Mouse (Mus musculus) thymus, postnatal 14 days (tissue): ENCODE results near the gene Plekhn1.

Experiments used
- DNase-seq: peaks from one replicate; pipeline ENCODE4 v3.0.0; 2021

Gene Plekhn1

DNA sequence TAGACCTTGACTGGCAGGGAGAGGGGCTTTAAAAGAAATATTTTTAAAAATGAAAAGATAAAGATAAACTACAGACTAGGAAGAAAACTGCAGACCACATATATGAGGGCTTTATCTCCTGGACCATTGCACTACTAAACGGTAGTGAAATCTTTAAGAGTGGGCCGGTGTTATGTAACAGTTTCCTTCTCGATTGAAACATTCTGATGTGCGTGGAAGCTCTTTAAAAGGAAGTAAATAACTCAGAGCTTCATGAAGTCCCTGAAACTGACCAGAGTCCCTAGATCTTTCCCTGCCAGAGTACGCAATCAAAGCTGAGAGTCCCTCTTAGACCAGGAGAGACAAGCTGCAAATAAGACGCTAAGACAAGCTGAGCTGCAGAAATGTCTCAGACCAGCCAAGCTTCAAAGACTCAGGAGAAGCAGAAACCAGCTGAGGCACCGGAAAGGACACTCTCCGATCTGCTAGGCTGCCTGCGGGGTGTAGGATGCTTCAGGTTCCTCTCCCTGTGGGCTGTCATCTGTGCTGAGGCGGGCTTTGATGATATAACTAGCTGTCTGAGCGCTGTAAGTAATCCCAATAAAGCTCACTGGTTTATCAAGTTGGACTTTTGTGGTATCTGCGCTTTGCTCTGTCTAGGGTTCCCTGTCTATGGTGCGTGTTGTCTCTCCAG, 24.6 kb downstream of the Plekhn1 start:
- DNase-seq, result no peak

DNA sequence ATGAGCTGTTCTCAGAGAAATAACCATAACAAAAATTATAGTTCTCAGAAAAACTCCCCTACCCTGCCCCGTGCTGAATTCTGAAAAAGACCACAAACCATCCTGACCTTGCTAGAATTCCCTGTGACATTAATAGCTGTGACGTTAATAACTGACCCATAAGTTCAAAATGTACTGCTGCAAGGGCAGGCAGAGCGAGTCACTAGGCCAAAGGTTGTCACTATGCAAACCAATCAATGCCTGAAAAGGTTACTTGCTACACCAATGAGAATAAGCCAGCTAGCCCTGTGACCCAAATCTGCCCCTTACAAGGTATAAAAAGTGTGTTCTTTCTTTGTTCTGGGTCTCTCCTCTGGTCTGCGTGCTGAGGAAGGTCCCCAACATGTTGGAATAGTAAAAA, 25.8 kb downstream of the Plekhn1 start:
- DNase-seq, result no peak

DNA sequence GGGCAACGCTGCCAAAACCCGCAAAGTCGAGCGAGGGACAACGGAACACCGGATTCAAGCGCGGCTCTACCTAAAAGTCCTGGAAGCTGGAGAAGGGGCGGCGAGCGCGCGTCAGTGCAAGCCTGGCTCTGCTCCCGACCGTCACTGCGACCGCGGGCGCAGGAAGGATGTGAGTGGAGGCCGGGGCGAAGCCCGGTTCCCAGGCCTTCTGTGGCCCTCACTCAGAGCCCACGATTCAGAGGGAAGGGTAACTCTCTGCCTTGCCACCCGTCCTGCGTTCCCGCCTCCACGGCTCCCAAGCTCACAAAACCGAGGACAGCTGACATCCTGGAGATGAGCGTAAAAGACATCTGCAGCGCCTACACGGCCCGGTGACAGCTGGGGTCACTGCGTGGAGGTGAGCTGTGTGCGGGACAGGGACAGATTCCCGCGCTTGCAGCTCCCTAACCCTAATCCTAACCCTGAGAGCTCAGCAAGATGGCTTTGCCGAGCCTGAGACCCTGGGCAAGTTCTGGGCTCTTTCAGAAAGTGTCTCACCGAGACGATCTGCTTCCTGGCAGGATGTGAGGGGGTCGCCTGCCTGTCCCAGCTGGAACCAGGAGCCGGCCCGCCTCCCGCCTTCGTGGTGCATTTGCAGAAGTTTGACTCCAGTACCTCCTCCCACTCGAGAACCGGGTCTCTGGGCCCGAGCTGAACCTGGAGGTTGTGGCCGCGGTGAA, 31.1 kb downstream of the Plekhn1 start:
- peak; percentile 50 for DNase-seq

GRCm38 (mm10) chr4:156203001-156203412, 31.6 kb downstream of the Plekhn1 start, which contains the start of gene AW011738:
Gene AW011738, plus strand, starts transcription at chr4:156203304.
- peak; percentile 83 for DNase-seq

- no peak for DNase-seq
Measured at GRCm38 (mm10) chr4:156202462-156202893, 32.2 kb downstream of the Plekhn1 start.

DNA sequence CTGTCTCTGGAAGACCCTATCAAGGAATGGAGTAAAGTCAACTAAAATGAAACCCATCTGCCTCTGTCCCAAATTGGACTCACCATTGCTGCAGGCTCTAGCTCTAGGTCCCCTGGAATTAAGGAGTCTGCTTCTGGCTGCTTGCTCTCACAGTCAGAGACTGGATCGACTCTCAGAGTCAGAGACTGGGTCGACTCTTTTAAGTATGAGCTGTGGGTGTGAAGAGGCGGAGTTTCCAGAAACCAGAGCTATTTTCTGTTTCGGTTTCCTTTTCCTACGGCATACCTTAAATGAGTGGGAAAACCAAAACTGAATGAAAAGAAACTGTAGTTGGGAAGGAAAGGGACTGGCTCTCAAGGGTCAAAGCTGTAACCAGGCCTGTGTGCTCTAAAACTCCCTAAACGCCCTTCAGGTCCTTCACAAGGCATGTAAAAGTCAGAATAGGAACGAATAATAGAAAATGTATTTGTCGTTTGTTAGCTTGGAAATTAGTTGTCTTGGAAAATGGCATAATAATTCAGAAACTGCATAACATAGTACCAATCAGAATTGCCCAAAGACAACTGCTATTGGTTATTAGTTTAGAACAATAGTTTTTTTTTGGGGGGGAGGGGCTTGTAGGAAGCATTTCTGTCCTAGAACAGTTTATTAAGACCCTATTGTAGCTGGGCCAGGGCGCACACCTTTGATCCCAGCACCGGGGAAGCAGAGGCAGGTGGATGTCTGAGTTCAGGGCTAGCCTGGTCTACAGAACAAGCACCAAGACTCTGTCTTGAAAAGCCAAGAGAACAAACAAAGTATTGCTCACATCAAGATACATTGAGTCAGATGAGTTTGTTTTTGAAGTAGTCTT, 33.8 kb downstream of the Plekhn1 start, which contains the start of gene Isg15:
Isg15 (minus strand) TSS at position 196 of the 853 bp plus-strand sequence.
- DNase-seq, result peak; percentile 36

- DNase-seq, result peak; percentile 66
Measured at GRCm38 (mm10) chr4:156197829-156198205, 36.8 kb downstream of the Plekhn1 start.

- peak; percentile 70 for DNase-seq
Measured at GRCm38 (mm10) chr4:156197131-156197828, 37.4 kb downstream of the Plekhn1 start, which contains the start of gene Agrn. Gene Agrn, minus strand, starts transcription at chr4:156197488.

DNA sequence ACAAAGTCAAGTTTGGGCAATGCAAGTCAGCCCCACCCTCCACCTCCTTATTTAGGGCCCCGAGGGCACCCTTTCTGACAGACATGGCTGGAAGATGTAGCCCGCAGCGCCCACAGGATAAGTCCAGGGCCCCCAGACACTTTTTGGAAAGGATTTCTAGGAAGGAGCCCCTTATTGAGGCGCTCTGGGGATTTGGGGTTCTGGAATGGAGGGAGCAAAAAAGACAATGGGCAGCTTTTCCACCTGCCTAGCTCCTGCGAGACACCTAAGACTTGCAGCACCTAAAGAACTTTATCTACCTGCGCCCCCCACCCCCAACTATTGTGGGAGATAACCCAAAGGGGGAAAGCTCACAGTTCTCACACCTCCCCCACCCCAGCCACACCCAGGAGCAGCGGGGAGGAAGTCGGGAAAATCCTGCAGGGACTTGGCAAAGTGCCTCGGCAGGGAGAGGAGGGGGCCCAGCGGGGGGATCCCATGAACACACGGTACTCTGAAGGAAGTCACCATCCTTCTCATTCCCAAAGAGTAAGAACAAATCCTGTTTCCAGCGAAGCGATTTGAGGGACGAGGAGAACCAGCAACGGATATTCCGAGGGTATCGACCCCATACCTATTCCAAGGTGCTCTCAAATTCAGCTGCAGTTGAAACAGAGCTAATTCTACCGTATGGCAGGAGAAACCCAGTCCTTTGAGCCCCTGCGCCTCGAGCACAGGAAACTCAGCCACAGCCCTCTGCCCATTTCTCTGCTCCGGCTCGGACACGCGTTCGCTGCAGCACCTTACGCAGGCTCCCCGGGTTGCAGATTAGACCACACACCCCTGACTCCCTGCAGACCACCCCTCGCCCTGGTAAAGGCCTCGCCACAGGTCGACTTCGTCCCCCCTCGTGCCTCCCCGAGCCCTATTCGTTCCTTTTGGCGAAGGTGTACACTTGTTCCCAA, 38.5 kb downstream of the Plekhn1 start:
- DNase-seq, result peak; percentile 29

DNA sequence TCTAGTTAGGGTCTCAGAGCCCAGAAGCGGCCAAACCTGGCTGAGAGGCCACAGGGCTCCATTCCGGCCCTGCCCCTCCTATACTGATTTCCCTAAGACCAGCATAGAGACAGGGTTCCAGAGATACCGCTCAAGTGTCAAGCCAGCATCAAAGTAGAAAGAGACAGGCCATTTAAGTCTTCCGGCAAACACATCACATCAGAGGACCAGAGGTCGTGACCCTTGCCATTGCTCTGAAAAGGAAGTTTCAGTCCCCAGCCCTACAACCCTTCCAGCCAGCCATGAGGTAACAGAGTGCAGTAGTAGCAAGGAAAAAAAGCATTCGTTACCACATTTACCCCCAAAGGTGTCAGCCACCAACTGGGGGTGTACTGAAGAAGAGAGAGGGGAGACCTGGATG, 40.3 kb downstream of the Plekhn1 start:
- no peak for DNase-seq

DNA sequence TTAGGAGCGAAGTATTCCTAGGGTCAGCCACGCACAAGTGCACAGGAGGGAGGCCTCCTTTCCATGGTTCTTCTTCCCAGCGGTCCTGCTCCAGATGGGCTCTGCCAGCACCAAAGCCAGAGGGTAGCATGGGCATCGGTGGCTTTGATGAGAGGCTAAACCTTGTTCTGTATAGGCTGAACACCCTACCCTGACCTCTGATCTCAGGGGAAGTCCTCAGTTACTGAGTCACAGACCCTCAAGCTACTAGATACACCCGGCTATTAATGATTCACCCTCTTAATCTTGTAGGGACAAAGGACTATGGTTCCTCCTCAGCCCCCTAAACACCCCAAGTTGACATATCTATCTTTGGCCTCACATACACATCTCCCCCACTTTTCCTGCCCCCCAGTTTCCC, 40.8 kb downstream of the Plekhn1 start:
- no peak for DNase-seq

- DNase-seq, result no peak
Measured at GRCm38 (mm10) chr4:156193200-156193590, 41.5 kb downstream of the Plekhn1 start.

DNA sequence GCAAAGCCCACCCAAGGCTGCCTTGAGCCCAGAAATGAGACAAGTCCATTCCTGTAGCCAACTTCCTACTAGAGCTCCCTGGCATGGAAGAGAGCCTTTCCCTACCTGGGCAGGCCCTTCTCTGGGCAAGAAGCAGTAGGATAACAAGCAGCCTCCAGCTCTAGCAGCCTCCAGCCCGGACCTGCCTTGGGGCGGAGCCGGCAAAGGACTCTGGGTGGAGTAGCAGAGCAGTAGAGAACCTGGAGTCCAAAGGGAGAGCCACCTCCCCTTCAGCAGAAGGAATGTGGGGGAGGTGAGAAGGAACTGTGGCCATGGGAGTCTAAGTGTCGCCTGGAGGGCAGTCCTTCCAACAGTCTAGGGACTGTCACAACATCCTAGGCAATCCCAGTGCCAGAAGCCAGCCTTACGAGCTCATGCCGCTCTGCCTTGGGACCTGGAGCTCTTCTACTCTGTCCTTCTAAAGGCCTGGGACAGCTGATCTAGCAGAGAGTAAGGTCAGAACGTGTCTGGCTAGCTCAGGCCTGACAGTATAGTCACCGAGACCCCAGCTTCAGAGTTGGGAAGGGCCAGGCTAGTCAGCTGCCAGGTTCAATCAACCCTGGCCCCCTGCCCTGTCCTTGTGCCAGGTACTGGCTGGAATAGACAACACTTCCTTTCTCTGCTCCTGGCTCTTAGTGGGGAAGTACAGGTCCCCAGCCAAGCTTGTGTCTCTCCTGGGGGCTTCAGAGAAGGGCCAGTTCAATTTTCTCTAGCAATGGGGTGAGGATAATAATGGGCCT, 42.0 kb downstream of the Plekhn1 start:
- DNase-seq, result no peak

- no peak for DNase-seq
Measured at GRCm38 (mm10) chr4:156188811-156189323, 45.8 kb downstream of the Plekhn1 start.

- no peak for DNase-seq
Measured at GRCm38 (mm10) chr4:156188162-156188810, 46.4 kb downstream of the Plekhn1 start.

- DNase-seq, result no peak
Measured at GRCm38 (mm10) chr4:156185950-156186850, 48.5 kb downstream of the Plekhn1 start.

- no peak for DNase-seq
Measured at GRCm38 (mm10) chr4:156185456-156185949, 49.2 kb downstream of the Plekhn1 start.

DNA sequence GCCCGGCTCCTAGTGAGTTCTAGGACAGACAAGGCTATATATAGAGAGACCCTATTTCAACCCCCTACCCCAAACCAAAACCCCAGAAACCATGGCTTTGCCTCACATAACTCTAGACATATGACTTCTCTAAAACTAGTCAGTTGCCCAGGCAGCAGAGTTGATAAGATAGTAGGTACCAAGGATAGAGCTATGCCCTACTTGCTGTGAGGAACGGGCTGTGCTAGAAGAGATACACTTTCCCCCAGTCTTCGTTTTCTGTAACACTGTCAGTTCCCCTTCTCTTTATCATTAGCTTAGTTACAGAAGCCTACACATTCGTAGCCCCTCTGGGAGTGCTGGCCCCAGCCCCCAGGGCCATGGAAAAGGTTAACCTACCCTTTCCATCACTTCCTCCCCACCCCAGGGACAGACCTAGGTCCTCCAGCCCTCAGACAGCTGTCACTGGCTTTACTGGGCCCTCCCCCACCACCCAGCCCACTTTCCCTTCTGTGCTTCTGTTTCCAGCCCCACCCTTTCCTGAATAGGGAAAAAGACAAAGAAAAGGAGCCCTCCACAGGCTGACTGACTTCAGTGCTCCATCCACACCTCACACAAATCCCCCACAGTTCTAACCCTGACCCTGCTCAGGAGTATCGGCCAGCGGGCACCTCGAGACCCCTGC, 50.2 kb downstream of the Plekhn1 start:
- DNase-seq, result no peak
